Mouse (Mus musculus) lung, adult 2 months (tissue): ENCODE measurements around the gene Ipp.

Experiments
- CTCF ChIP-seq: fragments of 200-500 bp; IDR thresholded peaks from 2 replicates; pipeline ENCODE4 v1.5.1; 2011; ENCODE audit warnings: mild to moderate bottlenecking, low read length, control low read depth; ENCODE audit not compliant: insufficient read depth
- POLR2A ChIP-seq: fragments of 200-500 bp; IDR thresholded peaks from 2 replicates; pipeline ENCODE4 v1.6.1; 2011; ENCODE audit warnings: low read depth, mild to moderate bottlenecking, control low read depth, low read length, borderline replicate concordance; ENCODE audit errors: extremely low read depth

- TF ChIP-seq POLR2A (no peak), CTCF (no peak)
These were observed 23.9 kb upstream of the Ipp start for GRCm38 (mm10) chr4:116483476-116483875.
